Mouse (Mus musculus) left cerebral cortex, adult 8-10 months (tissue): Measurements from ENCODE around the gene Smim12. TPM values are rescaled to one million over a fixed set of nuclear protein-coding genes. Genes with fewer than 3 reads are reported as not detected.

Experiments used
- total RNA-seq, 4 experiments: library from RNA; stranded (reverse); gene quantifications; 2 replicates each; pipeline ENCODE4 v1.2.4; 2022

The Smim12 gene
- total RNA-seq, 4 experiments from 2014 or later: 56.2 to 58.6 (median 58.4) TPM

Other genes starting within 250 kb of the Smim12 start
- gene Sfpq, start 222.5 kb upstream of the Smim12 start, total RNA-seq: 100 to 1,000 TPM; 156 to 207 (median 198) TPM
- 10 to 100 TPM; 10.6 to 14.6 (median 12.9) TPM for gene Zmym1, start 182.6 kb upstream of the Smim12 start, total RNA-seq
- gene Zmym6, start 166.4 kb upstream of the Smim12 start, total RNA-seq: 10 to 100 TPM; 29.7 to 41.0 (median 36.2) TPM
- gene Tmem35b, start 120.1 kb upstream of the Smim12 start, total RNA-seq: 1 to 10 TPM; 3.4 to 5.7 (median 4.2) TPM
- gene Dlgap3, start 74.6 kb upstream of the Smim12 start, total RNA-seq: 100 to 1,000 TPM; 313 to 384 (median 344) TPM
- gene Gja4, start 70.3 kb downstream of the Smim12 start, total RNA-seq: 1 to 10 TPM; 3.7 to 4.6 (median 3.9) TPM
- not detected for gene Gjb3, start 87.1 kb downstream of the Smim12 start, total RNA-seq
- gene Gjb4, start 110.3 kb downstream of the Smim12 start, total RNA-seq: not detected
- not detected for gene Gjb5, start 114.4 kb downstream of the Smim12 start, total RNA-seq